Mouse (Mus musculus): ENCODE data around the gene Prss43. TPM values are rescaled to one million over a fixed set of nuclear protein-coding genes. Genes with fewer than 3 reads are reported as not detected.

Prss43 gene
- polyA plus RNA-seq, 1 experiment = not detected

DNA sequence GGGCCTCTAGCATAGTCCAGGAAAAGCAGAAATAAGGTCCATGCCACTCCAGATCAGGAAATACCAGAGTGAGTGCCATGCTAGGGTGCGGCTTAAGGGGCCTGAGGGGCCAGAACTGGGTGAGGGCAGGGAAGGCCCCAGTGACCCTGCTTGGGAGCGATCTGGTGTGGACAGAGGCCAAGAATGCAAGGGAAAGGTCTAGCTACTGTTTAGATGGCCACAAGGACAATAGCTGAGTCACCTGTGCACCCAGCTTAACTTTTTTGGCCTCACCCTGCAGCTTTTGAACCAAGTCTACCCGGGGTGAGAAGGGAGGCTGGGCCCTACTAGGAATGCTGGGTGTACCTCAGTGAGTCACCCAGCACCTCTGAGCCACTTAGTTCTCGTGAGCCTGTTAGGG lies 54.3 kb downstream of the Prss43 start:
- TF ChIP-seq CTCF (IDR thresholded peaks at IDR 0.05; ENCODE audit: control insufficient read depth, insufficient read depth, low read length) = no peak
- TF ChIP-seq POLR2A (IDR thresholded peaks at IDR 0.05; ENCODE audit: borderline replicate concordance, control insufficient read depth, low read depth, low read length) = no peak
- WGBS = 36% methylated on average over 4 of the region's 4 CpGs
- H3K4me3 ChIP-seq (replicated peaks; ENCODE audit: control insufficient read depth, low read depth, low read length) = no peak overlapping the region
- no peaks in the 10 kb centered on the region for H3K4me1 ChIP-seq (ENCODE audit: control insufficient read depth, insufficient read depth, low read length)
- H3K27ac ChIP-seq (ENCODE audit: control insufficient read depth, insufficient read depth, low read depth, low read length, poor library complexity) = no peak overlapping the region

Other genes with a start within 250 kb of the Prss43 start
- gene Nradd, start 202.2 kb upstream of the Prss43 start, polyA plus RNA-seq (2011; ENCODE audit: insufficient read depth, insufficient read length, low replicate concordance, missing spikeins) = 13.3 and 23.7 TPM in 2 replicates
- 46.2 and 119 TPM in 2 replicates for gene Nbeal2, start 172.5 kb upstream of the Prss43 start, polyA plus RNA-seq (2011; ENCODE audit: insufficient read depth, insufficient read length, low replicate concordance, missing spikeins)
- 90.8 and 168 TPM in 2 replicates for gene Ccdc12, start 170.2 kb upstream of the Prss43 start, polyA plus RNA-seq (2011; ENCODE audit: insufficient read depth, insufficient read length, low replicate concordance, missing spikeins)
- 2.2 and 4.2 TPM in 2 replicates for gene Myl3, start 84.8 kb upstream of the Prss43 start, polyA plus RNA-seq (2011; ENCODE audit: insufficient read depth, insufficient read length, low replicate concordance, missing spikeins)
- gene Pth1r, start 79.5 kb upstream of the Prss43 start, polyA plus RNA-seq (2011; ENCODE audit: insufficient read depth, insufficient read length, low replicate concordance, missing spikeins) = 9.1 and 10.1 TPM in 2 replicates
- not detected in 2 replicates for gene Prss42, start 28.5 kb upstream of the Prss43 start, polyA plus RNA-seq (2011; ENCODE audit: insufficient read depth, insufficient read length, low replicate concordance, missing spikeins)
- not detected in 2 replicates for gene Prss44, start 12.7 kb upstream of the Prss43 start, polyA plus RNA-seq (2011; ENCODE audit: insufficient read depth, insufficient read length, low replicate concordance, missing spikeins)
- not detected in 2 replicates for gene Prss45, start 7.9 kb downstream of the Prss43 start, polyA plus RNA-seq (2011; ENCODE audit: insufficient read depth, insufficient read length, low replicate concordance, missing spikeins)
- not detected in 2 replicates for gene Prss46, start 17.8 kb downstream of the Prss43 start, polyA plus RNA-seq (2011; ENCODE audit: insufficient read depth, insufficient read length, low replicate concordance, missing spikeins)
- 5.1 and 6.9 TPM in 2 replicates for gene Prss50, start 31.3 kb downstream of the Prss43 start, polyA plus RNA-seq (2011; ENCODE audit: insufficient read depth, insufficient read length, low replicate concordance, missing spikeins)
- gene Als2cl, start 53.2 kb downstream of the Prss43 start, polyA plus RNA-seq (2011; ENCODE audit: insufficient read depth, insufficient read length, low replicate concordance, missing spikeins) = 5.3 and 8.5 TPM in 2 replicates
- gene Tmie, start 53.4 kb downstream of the Prss43 start, polyA plus RNA-seq (2011; ENCODE audit: insufficient read depth, insufficient read length, low replicate concordance, missing spikeins) = 0.81 and 1.2 TPM in 2 replicates
- not detected in 2 replicates for gene Fam240a, start 90.2 kb downstream of the Prss43 start, polyA plus RNA-seq (2011; ENCODE audit: insufficient read depth, insufficient read length, low replicate concordance, missing spikeins)
- 46.1 TPM in 1 of 2 replicates, not detected in the other for gene Tdgf1, start 119.5 kb downstream of the Prss43 start, polyA plus RNA-seq (2011; ENCODE audit: insufficient read depth, insufficient read length, low replicate concordance, missing spikeins)
- gene Lrrc2, start 124.9 kb downstream of the Prss43 start, polyA plus RNA-seq (2011; ENCODE audit: insufficient read depth, insufficient read length, low replicate concordance, missing spikeins) = 2.5 TPM in 1 of 2 replicates, not detected in the other
- gene Rtp3, start 163.9 kb downstream of the Prss43 start, polyA plus RNA-seq (2011; ENCODE audit: insufficient read depth, insufficient read length, low replicate concordance, missing spikeins) = 0.75 and 0.93 TPM in 2 replicates
- 633 and 1,953 TPM in 2 replicates for gene Ltf, start 192.6 kb downstream of the Prss43 start, polyA plus RNA-seq (2011; ENCODE audit: insufficient read depth, insufficient read length, low replicate concordance, missing spikeins)
- gene Ccrl2, start 230.8 kb downstream of the Prss43 start, polyA plus RNA-seq (2011; ENCODE audit: insufficient read depth, insufficient read length, low replicate concordance, missing spikeins) = 9.2 and 10.4 TPM in 2 replicates

Data from bone marrow, adult 2 months (tissue).